Mouse (Mus musculus): ENCODE measurements around the gene Pygo2. TPM values are rescaled to one million over a fixed set of nuclear protein-coding genes. Genes with fewer than 3 reads are reported as not detected.
A peak's percentile ranks its signal among the peaks of the same experiment; 100 is the strongest.

Pygo2 gene
- polyA plus RNA-seq, 1 experiment from 2014 or later = 11.0 TPM

- DNase-seq (peak; percentile 97), ATAC-seq (ENCODE audit: low read depth) (peak; percentile 100)
- Histone ChIP-seq H3K27me3 (no peaks in the 10 kb centered on the region), H3K9me3 (replicated peaks) (0 out of 2 replicates have a peak, but pooled peaks cover 2% of the 10 kb centered on the region), H3K4me2 (peak within 1 kb of the TSS; percentile 85), H3K9ac (peak within 1 kb of the TSS; percentile 74), H3K4me3 (replicated peaks) (peak within 1 kb of the TSS; percentile 68), H3K4me1 (replicated peaks) (peaks cover 41% of the 10 kb centered on the region), H3K27ac (peak within 1 kb of the TSS; percentile 70), H3K36me3 (peaks cover 61% of the 10 kb centered on the region)
- 5% methylated on average over 28 of the region's 28 CpGs for WGBS (ENCODE audit: insufficient replicate concordance)
Measured at GRCm38 (mm10) chr3:89411490-89412393, 18.3 kb upstream of the Pygo2 start, which contains the start of gene Flad1. Gene Flad1, minus strand, starts transcription at chr3:89411870.

GRCm38 (mm10) chr3:89416158-89416557 is 13.9 kb upstream of the Pygo2 start:
- DNase-seq (no peak), ATAC-seq (ENCODE audit: low read depth) (no peak)
- WGBS (ENCODE audit: insufficient replicate concordance) = 92% methylated on average over 8 of the region's 8 CpGs
- no peak overlapping the region for H3K27ac ChIP-seq
- H3K4me3 ChIP-seq (replicated peaks) = peak overlapping the region; percentile 76
- H3K36me3 ChIP-seq = peaks cover 40% of the 10 kb centered on the region
- H3K9me3 ChIP-seq (replicated peaks) = 0 out of 2 replicates have a peak, but pooled peaks cover 2% of the 10 kb centered on the region
- H3K4me1 ChIP-seq (replicated peaks) = peaks cover 50% of the 10 kb centered on the region
- no peak overlapping the region; the same call in 1 of the 2 replicates for H3K9ac ChIP-seq
- peak overlapping the region; percentile 97 for H3K4me2 ChIP-seq
- H3K27me3 ChIP-seq = no peaks in the 10 kb centered on the region

- no peak for ATAC-seq (ENCODE audit: low read depth)
- H3K4me1 ChIP-seq (replicated peaks) = peaks cover 54% of the 10 kb centered on the region
- peak overlapping the region; percentile 76 for H3K4me3 ChIP-seq (replicated peaks)
- H3K9me3 ChIP-seq (replicated peaks) = 0 out of 2 replicates have a peak, but pooled peaks cover 2% of the 10 kb centered on the region
- peaks cover 46% of the 10 kb centered on the region for H3K36me3 ChIP-seq
- peak overlapping the region; percentile 89 for H3K9ac ChIP-seq
- no peak for DNase-seq
- H3K4me2 ChIP-seq = peak overlapping the region; percentile 97
- no peaks in the 10 kb centered on the region for H3K27me3 ChIP-seq
- 12% methylated on average over 2 of the region's 2 CpGs for WGBS (ENCODE audit: insufficient replicate concordance)
- H3K27ac ChIP-seq = peak overlapping the region; percentile 98
Measured at GRCm38 (mm10) chr3:89417131-89417530, 12.9 kb upstream of the Pygo2 start.

- peaks cover 56% of the 10 kb centered on the region for H3K4me1 ChIP-seq (replicated peaks)
- no peaks in the 10 kb centered on the region for H3K27me3 ChIP-seq
- DNase-seq (no peak), ATAC-seq (ENCODE audit: low read depth) (peak; percentile 6)
- H3K4me3 ChIP-seq (replicated peaks) = peak overlapping the region; percentile 76
- H3K4me2 ChIP-seq = peak overlapping the region; percentile 97
- under 1% methylated on average over 20 of the region's 20 CpGs for WGBS (ENCODE audit: insufficient replicate concordance)
- 0 out of 2 replicates have a peak, but pooled peaks cover 2% of the 10 kb centered on the region for H3K9me3 ChIP-seq (replicated peaks)
- peak overlapping the region; percentile 89 for H3K9ac ChIP-seq
- H3K27ac ChIP-seq = peak overlapping the region; percentile 98
- peaks cover 47% of the 10 kb centered on the region for H3K36me3 ChIP-seq
Measured at GRCm38 (mm10) chr3:89417840-89418169, 12.2 kb upstream of the Pygo2 start.

GRCm38 (mm10) chr3:89418170-89418860 is 11.7 kb upstream of the Pygo2 start, which contains the start of the genes Cks1b and Shc1:
Gene Cks1b, minus strand, starts transcription at chr3:89418383.
Gene Shc1, plus strand, starts transcription at chr3:89418443.
- DNase-seq (peak; percentile 94), ATAC-seq (ENCODE audit: low read depth) (peak; percentile 89)
- Histone ChIP-seq H3K4me1 (replicated peaks) (peaks cover 61% of the 10 kb centered on the region), H3K4me2 (peak within 1 kb of the TSS; percentile 97), H3K27ac (peak within 1 kb of the TSS; percentile 98), H3K36me3 (peaks cover 46% of the 10 kb centered on the region), H3K9me3 (replicated peaks) (0 out of 2 replicates have a peak, but pooled peaks cover 2% of the 10 kb centered on the region), H3K9ac (peak within 1 kb of the TSS; percentile 89), H3K4me3 (replicated peaks) (peak within 1 kb of the TSS; percentile 76), H3K27me3 (no peaks in the 10 kb centered on the region)
- WGBS (ENCODE audit: insufficient replicate concordance) = under 1% methylated on average over 39 of the region's 39 CpGs

GRCm38 (mm10) chr3:89418861-89419250 is 11.2 kb upstream of the Pygo2 start:
- Histone ChIP-seq H3K4me1 (replicated peaks) (peaks cover 66% of the 10 kb centered on the region), H3K36me3 (peaks cover 46% of the 10 kb centered on the region), H3K4me2 (peak overlapping the region; percentile 97), H3K27me3 (no peaks in the 10 kb centered on the region), H3K27ac (peak overlapping the region; percentile 98), H3K4me3 (replicated peaks) (peak overlapping the region; percentile 76), H3K9me3 (replicated peaks) (0 out of 2 replicates have a peak, but pooled peaks cover 2% of the 10 kb centered on the region), H3K9ac (peak overlapping the region; percentile 89)
- ATAC-seq (ENCODE audit: low read depth) = no peak
- DNase-seq = peak; percentile 53
- under 1% methylated on average over 16 of the region's 16 CpGs for WGBS (ENCODE audit: insufficient replicate concordance)

GRCm38 (mm10) chr3:89419571-89419970 is 10.4 kb upstream of the Pygo2 start:
- peaks cover 73% of the 10 kb centered on the region for H3K4me1 ChIP-seq (replicated peaks)
- peak overlapping the region; percentile 76 for H3K4me3 ChIP-seq (replicated peaks)
- DNase-seq (no peak), ATAC-seq (ENCODE audit: low read depth) (no peak)
- H3K9ac ChIP-seq = peak overlapping the region; percentile 89
- peaks cover 46% of the 10 kb centered on the region for H3K36me3 ChIP-seq
- 6% methylated on average over 9 of the region's 9 CpGs for WGBS (ENCODE audit: insufficient replicate concordance)
- peak overlapping the region; percentile 98 for H3K27ac ChIP-seq
- 0 out of 2 replicates have a peak, but pooled peaks cover 2% of the 10 kb centered on the region for H3K9me3 ChIP-seq (replicated peaks)
- peak overlapping the region; percentile 97 for H3K4me2 ChIP-seq
- no peaks in the 10 kb centered on the region for H3K27me3 ChIP-seq

GRCm38 (mm10) chr3:89419981-89420380 is 10.0 kb upstream of the Pygo2 start:
- DNase-seq = no peak

GRCm38 (mm10) chr3:89420421-89420820 is 9.6 kb upstream of the Pygo2 start:
- H3K27me3 ChIP-seq = no peaks in the 10 kb centered on the region
- peak overlapping the region; percentile 71 for H3K9ac ChIP-seq
- peak overlapping the region; percentile 97 for H3K4me2 ChIP-seq
- ATAC-seq (ENCODE audit: low read depth) = no peak
- no peaks in the 10 kb centered on the region for H3K9me3 ChIP-seq (replicated peaks)
- peaks cover 46% of the 10 kb centered on the region for H3K36me3 ChIP-seq
- WGBS (ENCODE audit: insufficient replicate concordance) = 40% methylated on average over 2 of the region's 2 CpGs
- peak overlapping the region; percentile 76 for H3K4me3 ChIP-seq (replicated peaks)
- H3K4me1 ChIP-seq (replicated peaks) = peaks cover 82% of the 10 kb centered on the region
- peak overlapping the region; percentile 98 for H3K27ac ChIP-seq
- DNase-seq = no peak

More at GRCm38 (mm10) chr3:89419981-89420380, 10.0 kb upstream of the Pygo2 start:
- Histone ChIP-seq H3K4me3 (replicated peaks) (peak overlapping the region; percentile 76), H3K27me3 (no peaks in the 10 kb centered on the region), H3K36me3 (peaks cover 46% of the 10 kb centered on the region), H3K4me1 (replicated peaks) (peaks cover 77% of the 10 kb centered on the region), H3K27ac (peak overlapping the region; percentile 98), H3K9ac (peak overlapping the region; percentile 89), H3K9me3 (replicated peaks) (no peaks in the 10 kb centered on the region), H3K4me2 (peak overlapping the region; percentile 97)
- 25% methylated on average over 3 of the region's 3 CpGs for WGBS (ENCODE audit: insufficient replicate concordance)
- ATAC-seq (ENCODE audit: low read depth) = no peak

GRCm38 (mm10) chr3:89421002-89421774 is 8.8 kb upstream of the Pygo2 start:
- H3K27ac ChIP-seq = peak overlapping the region; percentile 98
- H3K36me3 ChIP-seq = peaks cover 46% of the 10 kb centered on the region
- ATAC-seq (ENCODE audit: low read depth) (peak; percentile 82), DNase-seq (peak; percentile 86)
- H3K4me2 ChIP-seq = peak overlapping the region; percentile 97
- H3K4me1 ChIP-seq (replicated peaks) = peaks cover 85% of the 10 kb centered on the region
- H3K27me3 ChIP-seq = no peaks in the 10 kb centered on the region
- WGBS (ENCODE audit: insufficient replicate concordance) = 6% methylated on average over 11 of the region's 11 CpGs
- peak overlapping the region; percentile 87 for H3K9ac ChIP-seq
- H3K4me3 ChIP-seq (replicated peaks) = peak overlapping the region; percentile 76
- no peaks in the 10 kb centered on the region for H3K9me3 ChIP-seq (replicated peaks)

Measured in liver, embryonic 13.5 days (tissue).